Mouse (Mus musculus): ENCODE data around the gene Gm49387.

GRCm38 (mm10) chr14:31667741-31668140 lies 27.1 kb upstream of the Gm49387 start:
- TF ChIP-seq CTCF (IDR thresholded peaks at IDR 0.05), result no peak
- peak; percentile 61 for TF ChIP-seq EP300 (IDR thresholded peaks at IDR 0.05)

Measured in lung, postnatal 0 days (tissue).